Mouse (Mus musculus): ENCODE data around the gene Rab3gap1. TPM values are rescaled to one million over a fixed set of nuclear protein-coding genes. Genes with fewer than 3 reads are reported as not detected.

Gene Rab3gap1
- polyA plus RNA-seq, 1 experiment: 22.9 TPM

DNA sequence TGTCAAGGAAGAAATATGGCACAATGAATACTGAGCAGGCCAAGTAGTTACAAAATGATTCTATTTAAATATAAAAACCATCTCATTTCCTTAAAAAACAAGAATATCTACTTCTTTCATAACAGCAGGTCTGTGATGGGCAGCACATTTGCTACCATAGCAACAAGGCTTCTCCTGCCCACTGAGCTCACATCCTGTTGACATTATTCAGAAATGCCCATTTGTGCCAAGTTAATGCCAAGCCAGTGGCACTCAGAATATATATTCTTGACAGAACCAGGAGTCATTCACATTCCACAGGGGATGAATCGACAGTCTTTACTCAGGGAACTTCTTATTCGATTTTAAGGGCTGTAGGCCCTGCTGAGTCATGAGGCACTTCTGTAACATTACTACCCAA, 107.1 kb downstream of the Rab3gap1 start:
- peaks cover 45% of the 10 kb centered on the region for H3K4me1 ChIP-seq (ENCODE audit: control insufficient read depth, insufficient read depth, low read length)
- TF ChIP-seq CTCF (IDR thresholded peaks at IDR 0.05; ENCODE audit: low read depth, low read length): no peak
- no peak for TF ChIP-seq POLR2A (IDR thresholded peaks at IDR 0.05; ENCODE audit: borderline replicate concordance, low read depth, low read length)
- H3K4me3 ChIP-seq (ENCODE audit: insufficient read depth, low read length): no peak overlapping the region
- H3K27ac ChIP-seq (ENCODE audit: insufficient read depth, low read depth, low read length): peak overlapping the region; percentile 84

DNA sequence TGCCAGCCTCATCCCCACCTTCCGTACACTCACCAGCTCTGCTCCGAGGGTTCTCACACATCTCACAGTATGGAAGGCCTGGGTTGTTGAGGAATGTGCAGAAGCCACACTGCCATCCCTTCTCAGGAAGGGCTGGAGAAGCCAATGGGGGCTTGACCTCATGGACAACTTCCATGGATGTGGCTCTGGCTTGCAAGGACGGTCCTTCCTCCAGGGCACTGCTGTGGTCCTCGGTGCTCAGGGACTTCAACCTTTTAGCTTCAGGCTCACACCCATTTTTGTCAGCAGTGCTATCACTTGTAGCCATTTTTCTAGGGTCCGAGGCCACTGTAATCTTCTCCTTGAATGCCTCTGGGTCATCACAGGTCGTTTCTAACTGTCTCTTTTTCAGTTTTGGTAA, 107.5 kb downstream of the Rab3gap1 start:
- peak overlapping the region; percentile 84 for H3K27ac ChIP-seq (ENCODE audit: insufficient read depth, low read depth, low read length)
- peak overlapping the region; percentile 17 for H3K4me3 ChIP-seq (ENCODE audit: insufficient read depth, low read length)
- TF ChIP-seq POLR2A (IDR thresholded peaks at IDR 0.05; ENCODE audit: borderline replicate concordance, low read depth, low read length) (no peak), CTCF (IDR thresholded peaks at IDR 0.05; ENCODE audit: low read depth, low read length) (no peak)
- peaks cover 42% of the 10 kb centered on the region for H3K4me1 ChIP-seq (ENCODE audit: control insufficient read depth, insufficient read depth, low read length)

DNA sequence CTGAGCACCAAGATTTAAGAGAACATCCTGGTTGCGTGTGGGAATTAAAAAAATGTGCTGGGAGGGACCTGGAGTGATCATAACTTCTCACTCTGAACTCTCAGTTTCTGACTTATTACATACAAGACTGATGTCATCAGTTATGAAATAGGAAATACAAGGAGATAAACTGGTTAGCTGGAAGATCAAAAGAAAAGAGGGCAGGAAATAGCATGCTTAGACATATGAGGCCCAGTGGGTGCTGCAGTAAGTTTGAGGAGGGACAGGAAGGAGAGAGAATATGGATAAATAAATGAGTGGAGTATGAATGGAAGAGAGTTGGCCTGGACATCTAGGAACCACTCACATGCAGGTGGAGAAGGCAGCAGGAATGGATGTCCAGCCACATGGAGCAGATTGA, 109.6 kb downstream of the Rab3gap1 start:
- H3K4me1 ChIP-seq (ENCODE audit: control insufficient read depth, insufficient read depth, low read length): peaks cover 56% of the 10 kb centered on the region
- H3K27ac ChIP-seq (ENCODE audit: insufficient read depth, low read depth, low read length): peak overlapping the region; percentile 35
- H3K4me3 ChIP-seq (ENCODE audit: insufficient read depth, low read length): no peak overlapping the region
- TF ChIP-seq CTCF (IDR thresholded peaks at IDR 0.05; ENCODE audit: low read depth, low read length) (no peak), POLR2A (IDR thresholded peaks at IDR 0.05; ENCODE audit: borderline replicate concordance, low read depth, low read length) (no peak)

DNA sequence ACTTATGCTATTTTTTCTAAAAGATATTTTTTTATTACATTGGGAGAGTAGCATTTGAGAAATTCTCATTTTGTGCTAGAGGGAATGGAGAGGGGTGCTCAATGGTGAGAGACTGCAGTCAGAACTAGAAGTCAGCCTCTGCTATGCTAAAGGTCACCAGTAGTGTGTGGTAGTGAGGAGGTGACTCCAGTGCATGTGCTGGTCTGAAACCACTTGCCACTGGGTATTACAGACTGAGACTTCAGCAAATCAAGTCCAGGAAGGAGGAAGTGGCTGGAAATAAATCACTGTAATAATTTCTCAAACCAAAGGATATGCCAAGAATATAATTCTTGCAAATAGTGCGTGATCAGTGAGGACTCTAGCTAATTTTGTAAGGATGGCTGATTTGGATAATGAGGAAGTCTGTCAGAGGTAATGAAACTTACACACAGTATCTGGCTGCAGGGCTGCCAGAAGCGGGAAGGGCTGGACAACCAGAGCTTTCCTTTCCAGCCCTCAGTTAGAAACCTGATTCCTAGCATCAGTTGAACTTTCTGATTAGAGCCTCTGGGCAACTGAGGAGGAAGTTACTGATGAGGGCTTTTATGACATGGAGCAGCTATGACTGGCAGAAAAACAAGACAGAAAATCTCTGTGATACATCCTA, 112.5 kb downstream of the Rab3gap1 start:
- Histone ChIP-seq H3K4me3 (ENCODE audit: insufficient read depth, low read length) (no peak overlapping the region), H3K27ac (ENCODE audit: insufficient read depth, low read depth, low read length) (peak overlapping the region; percentile 91), H3K4me1 (ENCODE audit: control insufficient read depth, insufficient read depth, low read length) (peaks cover 51% of the 10 kb centered on the region)
- 0 out of 2 replicates have a peak, but pooled peaks have one; percentile 10 for TF ChIP-seq CTCF (IDR thresholded peaks at IDR 0.05; ENCODE audit: low read depth, low read length)
- TF ChIP-seq POLR2A (IDR thresholded peaks at IDR 0.05; ENCODE audit: borderline replicate concordance, low read depth, low read length): no peak

DNA sequence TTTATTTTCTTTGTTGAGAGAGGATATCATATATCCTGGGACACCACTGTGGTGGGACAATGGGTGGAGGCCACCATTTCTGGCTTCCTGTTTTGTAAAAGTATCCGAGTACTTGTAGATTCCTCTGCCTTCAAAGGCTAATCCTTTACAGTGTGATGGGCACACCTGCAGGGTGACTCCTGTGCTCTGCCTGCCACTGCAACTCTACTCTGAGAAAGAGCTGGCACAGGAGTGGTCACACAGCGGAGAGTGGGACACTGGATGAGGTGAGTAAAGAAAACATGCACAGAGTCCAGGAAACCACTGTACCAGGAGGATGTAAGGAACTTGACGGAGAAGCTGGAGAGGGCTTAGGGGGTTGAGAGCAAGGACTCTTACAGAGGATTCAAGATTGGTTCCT, 113.7 kb downstream of the Rab3gap1 start:
- TF ChIP-seq POLR2A (IDR thresholded peaks at IDR 0.05; ENCODE audit: borderline replicate concordance, low read depth, low read length) (no peak), CTCF (IDR thresholded peaks at IDR 0.05; ENCODE audit: low read depth, low read length) (no peak)
- Histone ChIP-seq H3K27ac (ENCODE audit: insufficient read depth, low read depth, low read length) (peak overlapping the region; percentile 91), H3K4me3 (ENCODE audit: insufficient read depth, low read length) (no peak overlapping the region), H3K4me1 (ENCODE audit: control insufficient read depth, insufficient read depth, low read length) (peaks cover 48% of the 10 kb centered on the region)

DNA sequence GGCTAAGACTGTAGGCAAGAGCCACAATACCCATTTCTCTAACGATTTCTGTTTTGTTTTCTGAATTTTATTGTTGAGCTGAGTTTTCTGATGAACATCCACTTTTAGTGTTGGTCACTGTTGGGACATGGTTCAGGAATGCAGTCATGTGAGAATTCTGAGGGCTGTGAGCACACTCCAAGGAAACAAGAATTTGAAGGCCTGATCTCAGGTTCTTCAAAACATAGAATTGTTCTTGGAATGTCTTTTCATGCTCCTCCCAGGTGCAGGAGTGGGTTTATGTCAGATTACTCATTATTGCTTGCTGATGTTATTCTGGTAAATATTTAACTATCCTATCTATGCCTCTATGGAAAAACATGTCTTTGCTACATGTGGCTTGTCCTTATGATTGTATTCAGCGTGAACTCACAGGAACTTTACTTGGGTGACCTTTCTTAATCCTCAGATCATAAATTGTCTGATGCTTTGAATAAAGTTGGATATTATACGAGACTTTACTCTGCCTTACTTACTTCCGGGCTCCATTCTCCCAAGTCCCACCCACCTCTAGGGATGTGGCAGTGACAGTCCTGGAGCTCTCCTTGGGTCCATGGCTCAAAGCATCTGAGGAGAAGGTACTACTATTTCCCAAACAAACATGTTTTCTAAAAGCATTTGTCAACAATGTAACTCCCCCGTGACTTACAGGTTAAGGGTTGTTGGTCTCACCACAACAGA, 114.9 kb downstream of the Rab3gap1 start:
- Histone ChIP-seq H3K4me1 (ENCODE audit: control insufficient read depth, insufficient read depth, low read length) (peaks cover 38% of the 10 kb centered on the region), H3K4me3 (ENCODE audit: insufficient read depth, low read length) (no peak overlapping the region), H3K27ac (ENCODE audit: insufficient read depth, low read depth, low read length) (no peak overlapping the region)
- TF ChIP-seq CTCF (IDR thresholded peaks at IDR 0.05; ENCODE audit: low read depth, low read length): no peak

DNA sequence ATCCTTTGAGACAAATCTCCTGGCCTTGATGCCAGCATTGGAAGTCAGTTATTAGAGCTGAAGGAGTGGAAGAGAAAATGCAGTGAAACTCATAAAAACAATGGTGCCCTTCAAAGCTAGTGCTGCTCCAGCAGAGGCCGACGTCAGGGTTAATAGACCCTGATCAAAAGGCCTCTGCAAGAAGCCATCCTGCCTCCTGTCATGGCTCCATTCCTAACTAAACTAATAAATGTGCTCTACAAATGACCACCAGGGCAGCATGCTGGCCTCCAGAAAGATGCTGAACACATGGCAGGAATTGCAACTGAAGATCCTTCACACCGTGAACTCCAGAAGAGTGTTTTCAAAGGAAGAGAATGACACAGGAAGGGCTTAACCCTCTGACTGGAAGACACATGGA, 116.8 kb downstream of the Rab3gap1 start:
- H3K27ac ChIP-seq (ENCODE audit: insufficient read depth, low read depth, low read length): no peak overlapping the region
- TF ChIP-seq CTCF (IDR thresholded peaks at IDR 0.05; ENCODE audit: low read depth, low read length) (no peak), POLR2A (IDR thresholded peaks at IDR 0.05; ENCODE audit: borderline replicate concordance, low read depth, low read length) (no peak)
- peaks cover 35% of the 10 kb centered on the region for H3K4me1 ChIP-seq (ENCODE audit: control insufficient read depth, insufficient read depth, low read length)
- H3K4me3 ChIP-seq (ENCODE audit: insufficient read depth, low read length): no peak overlapping the region

DNA sequence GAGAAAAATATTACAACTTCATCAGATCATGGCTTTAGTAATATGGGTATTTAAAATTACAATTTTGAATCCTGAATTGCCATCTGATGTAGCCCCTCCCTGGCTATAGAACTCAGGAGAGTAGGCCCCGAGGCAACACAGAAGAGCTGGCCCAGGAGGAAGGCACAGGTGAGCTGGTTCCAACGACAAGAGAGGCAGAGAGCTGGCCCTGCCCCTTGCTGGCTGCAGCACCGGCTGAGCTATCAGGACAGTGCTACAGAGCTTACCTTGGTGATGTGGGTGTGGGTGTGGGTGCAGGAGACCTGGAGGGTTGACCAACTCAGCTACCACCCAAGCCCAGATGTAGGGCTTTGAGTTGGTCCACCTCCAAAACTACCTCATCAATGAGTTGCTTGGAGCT, 119.7 kb downstream of the Rab3gap1 start:
- no peak overlapping the region for H3K27ac ChIP-seq (ENCODE audit: insufficient read depth, low read depth, low read length)
- peaks cover 30% of the 10 kb centered on the region for H3K4me1 ChIP-seq (ENCODE audit: control insufficient read depth, insufficient read depth, low read length)
- TF ChIP-seq CTCF (IDR thresholded peaks at IDR 0.05; ENCODE audit: low read depth, low read length) (no peak), POLR2A (IDR thresholded peaks at IDR 0.05; ENCODE audit: borderline replicate concordance, low read depth, low read length) (no peak)
- no peak overlapping the region for H3K4me3 ChIP-seq (ENCODE audit: insufficient read depth, low read length)

DNA sequence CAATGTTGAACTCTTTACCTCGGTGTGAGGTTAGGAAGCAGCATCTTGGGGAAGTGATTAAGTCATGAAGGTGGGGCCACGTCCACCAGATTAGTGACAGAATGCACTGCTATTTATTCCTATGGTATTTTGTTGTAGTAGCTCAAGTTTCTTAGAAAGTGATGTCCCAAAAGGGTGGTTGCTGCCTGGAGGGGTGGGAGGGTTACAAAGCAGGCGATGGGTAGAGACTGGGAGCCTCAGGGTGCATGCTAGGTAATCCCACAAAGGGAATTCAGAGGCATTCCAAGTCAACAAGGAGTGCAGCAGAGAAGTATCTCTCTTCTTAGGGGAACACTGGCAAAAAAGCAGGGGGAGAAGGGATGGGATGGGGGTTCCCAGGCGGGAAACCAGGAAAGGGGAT, 120.8 kb downstream of the Rab3gap1 start:
- no peak for TF ChIP-seq CTCF (IDR thresholded peaks at IDR 0.05; ENCODE audit: low read depth, low read length)
- no peak for TF ChIP-seq POLR2A (IDR thresholded peaks at IDR 0.05; ENCODE audit: borderline replicate concordance, low read depth, low read length)
- Histone ChIP-seq H3K4me1 (ENCODE audit: control insufficient read depth, insufficient read depth, low read length) (peaks cover 24% of the 10 kb centered on the region), H3K27ac (ENCODE audit: insufficient read depth, low read depth, low read length) (no peak overlapping the region), H3K4me3 (ENCODE audit: insufficient read depth, low read length) (no peak overlapping the region)

Measured in bone marrow macrophage, adult 2 months (primary cell).